Mouse (Mus musculus) CH12.LX (cell line): ENCODE measurements at regions not wholly inside any gene's neighbourhood (a gene's known extent, or its start where the extent isn't known, plus 50 kb on each side); places are given as distances from the start of the nearest gene placed in this dataset.

Experiments
- DNase-seq: peaks from one replicate; pipeline ENCODE4 v3.0.0-alpha.2; 2013; ENCODE audit errors: extremely low read depth
- H3K27ac ChIP-seq: 2 replicates; pipeline ENCODE4 v1.5.1; 2012; ENCODE audit warnings: low read depth, mild to moderate bottlenecking, control low read depth, moderate library complexity; ENCODE audit not compliant: insufficient read depth
- H3K27me3 ChIP-seq: replicated peaks from 2 replicates; pipeline ENCODE3; 2012; ENCODE audit warnings: inconsistent platforms
- H3K36me3 ChIP-seq, 2 experiments: replicated peaks in 1 of 2; 2 replicates each; pipeline versions ENCODE3 to v1.6.1; 2012; ENCODE audit warnings: inconsistent platforms in 1 of 2, low read length in 1 of 2, mild to moderate bottlenecking in 1 of 2, mixed read lengths in 1 of 2, moderate library complexity in 1 of 2; ENCODE audit not compliant: control insufficient read depth in 1 of 2, insufficient read depth in 1 of 2
- H3K4me1 ChIP-seq, 2 experiments: 2 replicates each; pipeline ENCODE4 v1.6.1; 2012; ENCODE audit warnings: inconsistent platforms in 1 of 2, moderate library complexity in 1 of 2; ENCODE audit not compliant: insufficient read depth in 2 of 2, control insufficient read depth in 1 of 2
- H3K4me2 ChIP-seq: 2 replicates; pipeline ENCODE4 v1.6.1; 2012; ENCODE audit warnings: low read depth, mild to moderate bottlenecking, control low read depth; ENCODE audit not compliant: poor library complexity, insufficient read depth, severe bottlenecking
- H3K4me3 ChIP-seq, 3 experiments: fragments of 150-350 bp in 1 of 3; sonication (generic) in 1 of 3; replicated peaks in 1 of 3; 2 replicates each; pipeline versions ENCODE3 to v1.5.1; 2011 to 2012; ENCODE audit warnings: low read depth in 2 of 3, low read length in 2 of 3, mild to moderate bottlenecking in 2 of 3, moderate library complexity in 2 of 3, control low read depth in 1 of 3, improper control_type of control experiment in 1 of 3, inconsistent platforms in 1 of 3, mixed read lengths in 1 of 3; ENCODE audit not compliant: poor library complexity in 1 of 3
- H3K79me2 ChIP-seq: replicated peaks from 2 replicates; pipeline ENCODE4 v1.6.1; 2012; ENCODE audit warnings: mild to moderate bottlenecking, moderate library complexity; ENCODE audit not compliant: control insufficient read depth, poor library complexity, insufficient read depth, severe bottlenecking; ENCODE audit errors: extremely low read depth
- H3K9ac ChIP-seq: 2 replicates; pipeline ENCODE4 v1.6.1; 2012; ENCODE audit warnings: low read depth, mild to moderate bottlenecking, control low read depth, moderate library complexity; ENCODE audit not compliant: insufficient read depth
- H3K9me3 ChIP-seq: replicated peaks from 2 replicates; pipeline ENCODE3; 2012; ENCODE audit warnings: low read length, inconsistent platforms, mixed read lengths
- BHLHE40 ChIP-seq: IDR thresholded peaks from 2 replicates; pipeline ENCODE4 v1.6.1; 2011; ENCODE audit warnings: mild to moderate bottlenecking, low read depth, low read length, improper control_type of control experiment
- CHD2 ChIP-seq: IDR thresholded peaks from 2 replicates; pipeline ENCODE4 v1.6.1; 2011; ENCODE audit warnings: low read length, improper control_type of control experiment
- CTCF ChIP-seq, 2 experiments: IDR thresholded peaks in 1 of 2; conservative IDR thresholded peaks in 1 of 2; 2 replicates each; pipeline ENCODE4 v1.5.1; 2011 to 2012; ENCODE audit warnings: low read depth in 2 of 2, low read length in 2 of 2, improper control_type of control experiment in 1 of 2, inconsistent platforms in 1 of 2, mild to moderate bottlenecking in 1 of 2, moderate library complexity in 1 of 2
- ELF1 ChIP-seq: IDR thresholded peaks from 2 replicates; pipeline ENCODE4 v1.6.1; 2014; ENCODE audit warnings: low read depth, mild to moderate bottlenecking, inconsistent platforms, low read length, improper control_type of control experiment
- ETS1 ChIP-seq: conservative IDR thresholded peaks from 2 replicates; pipeline ENCODE4 v1.6.1; 2012; ENCODE audit warnings: low read depth, mild to moderate bottlenecking, inconsistent platforms, low read length, improper control_type of control experiment, moderate library complexity
- GABPA ChIP-seq: IDR thresholded peaks from 2 replicates; pipeline ENCODE4 v1.6.1; 2012; ENCODE audit warnings: low read depth, low read length, improper control_type of control experiment, inconsistent platforms; ENCODE audit not compliant: insufficient replicate concordance
- HCFC1 ChIP-seq: IDR thresholded peaks from 2 replicates; pipeline ENCODE4 v1.6.1; 2012; ENCODE audit warnings: low read depth, mild to moderate bottlenecking, inconsistent platforms, low read length, improper control_type of control experiment
- JUN ChIP-seq: IDR thresholded peaks from 2 replicates; pipeline ENCODE4 v1.6.1; 2011; ENCODE audit warnings: low read depth, mild to moderate bottlenecking, low read length, improper control_type of control experiment, moderate library complexity; ENCODE audit not compliant: insufficient read depth
- JUND ChIP-seq: conservative IDR thresholded peaks from 2 replicates; pipeline ENCODE4 v1.6.1; 2011; ENCODE audit warnings: low read depth, low read length, improper control_type of control experiment
- MAFK ChIP-seq: IDR thresholded peaks from 2 replicates; pipeline ENCODE4 v1.6.1; 2011; ENCODE audit warnings: low read length, improper control_type of control experiment; ENCODE audit not compliant: insufficient replicate concordance
- MAZ ChIP-seq: IDR thresholded peaks from 2 replicates; pipeline ENCODE4 v1.6.1; 2012; ENCODE audit warnings: low read depth, mild to moderate bottlenecking, inconsistent platforms, low read length, improper control_type of control experiment, moderate library complexity
- MXI1 ChIP-seq: IDR thresholded peaks from 2 replicates; pipeline ENCODE4 v1.6.1; 2011; ENCODE audit warnings: mild to moderate bottlenecking, low read depth, low read length, improper control_type of control experiment
- NELFE ChIP-seq: IDR thresholded peaks from 2 replicates; pipeline ENCODE4 v1.6.1; 2011; ENCODE audit warnings: low read depth, low read length, improper control_type of control experiment
- NRF1 ChIP-seq: IDR thresholded peaks from 2 replicates; pipeline ENCODE4 v1.6.1; 2014; ENCODE audit warnings: low read depth, mild to moderate bottlenecking, inconsistent platforms, low read length, improper control_type of control experiment, moderate library complexity
- RAD21 ChIP-seq: IDR thresholded peaks from 2 replicates; pipeline ENCODE4 v1.6.1; 2011; ENCODE audit warnings: low read depth, mild to moderate bottlenecking, low read length, improper control_type of control experiment, moderate library complexity
- RCOR1 ChIP-seq: conservative IDR thresholded peaks from 2 replicates; pipeline ENCODE4 v1.6.1; 2012; ENCODE audit warnings: low read depth, mild to moderate bottlenecking, inconsistent platforms, low read length, improper control_type of control experiment
- SMC3 ChIP-seq: IDR thresholded peaks from 2 replicates; pipeline ENCODE4 v1.6.1; 2011; ENCODE audit warnings: low read depth, low read length, improper control_type of control experiment
- TBP ChIP-seq: conservative IDR thresholded peaks from 2 replicates; pipeline ENCODE4 v1.6.1; 2011; ENCODE audit warnings: low read depth, low read length, improper control_type of control experiment
- TCF12 ChIP-seq: IDR thresholded peaks from 2 replicates; pipeline ENCODE4 v1.6.1; 2014; ENCODE audit warnings: low read depth, mild to moderate bottlenecking, inconsistent platforms, low read length, improper control_type of control experiment
- USF1 ChIP-seq: IDR thresholded peaks from 2 replicates; pipeline ENCODE4 v1.6.1; 2014; ENCODE audit warnings: low read depth, mild to moderate bottlenecking, inconsistent platforms, low read length, improper control_type of control experiment
- ZC3H11A ChIP-seq: IDR thresholded peaks from 2 replicates; pipeline ENCODE4 v1.6.1; 2012; ENCODE audit warnings: low read depth, mild to moderate bottlenecking, inconsistent platforms, low read length, improper control_type of control experiment
- ZNF384 ChIP-seq: IDR thresholded peaks from 2 replicates; pipeline ENCODE4 v1.6.1; 2012; ENCODE audit warnings: low read depth, low read length, improper control_type of control experiment, inconsistent platforms
- dilution Hi-C: fragments of 300-500 bp; cut with MboI; formaldehyde crosslinking; loops from 2 replicates; pipeline ENCODE4 v1.14.3; 2020; ENCODE audit warnings: low sequenced_read_pairs; ENCODE audit not compliant: extremely low pct_unique_long_range_greater_than_20kb, extremely low pct_ligation_motif_present
- in situ Hi-C: fragments of 300-500 bp; cut with MboI; formaldehyde crosslinking; loops from 3 replicates; pipeline ENCODE4 v1.14.3; 2019; ENCODE audit warnings: low sequenced_read_pairs, low pct_ligation_motif_present, low pct_unique_long_range_greater_than_20kb, mixed read lengths

DNA sequence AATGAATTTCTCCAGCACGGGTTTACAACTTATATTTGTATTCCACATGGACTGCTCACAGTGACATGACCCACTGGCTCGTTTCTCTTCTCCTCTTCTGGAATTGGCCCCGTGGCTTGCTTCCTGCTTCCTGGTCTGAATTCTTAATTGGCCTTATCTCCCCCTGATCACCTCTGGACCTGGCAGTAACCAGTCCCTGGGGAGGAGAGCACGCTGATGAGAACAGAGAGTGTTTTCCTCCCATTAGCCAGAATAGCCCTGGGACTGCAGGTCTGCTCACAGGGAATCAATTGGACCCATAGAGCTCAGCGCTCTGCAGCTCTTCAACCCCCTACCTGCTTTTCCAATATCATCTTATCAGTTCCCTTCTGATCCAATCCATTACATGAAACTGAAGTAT, 397.7 kb upstream of the Map3k7 start:
- H3K4me3 ChIP-seq, result no peak overlapping the region
- H3K27me3 ChIP-seq, result no peaks in the 10 kb centered on the region
- no peak overlapping the region for H3K27ac ChIP-seq
- no peak overlapping the region for H3K4me2 ChIP-seq
- H3K79me2 ChIP-seq, result no peaks in the 10 kb centered on the region
- TF ChIP-seq USF1 (no peak), GABPA (no peak), SMC3 (no peak), JUN (no peak), TBP (no peak), TCF12 (no peak), HCFC1 (no peak), JUND (no peak), NELFE (no peak), ZC3H11A (no peak), RAD21 (no peak), CTCF (conservative IDR thresholded peaks at IDR 0.05 in 1 of 2, IDR thresholded peaks at IDR 0.05 in 1 of 2; ENCODE audit: low read depth in 2 of 2, low read length in 2 of 2) (no peak), BHLHE40 (no peak), MAZ (no peak), ETS1 (no peak), RCOR1 (no peak), NRF1 (no peak), CHD2 (no peak), MAFK (no peak)
- no peak for DNase-seq
- dilution Hi-C loops (no loop called here), in situ Hi-C loops (no loop called here)
- no peaks in the 10 kb centered on the region for H3K9me3 ChIP-seq
- H3K9ac ChIP-seq, result no peak overlapping the region
- H3K36me3 ChIP-seq, result no peaks in the 10 kb centered on the region
- H3K4me1 ChIP-seq, result peaks cover 0 to 3% of the 10 kb centered on the region in 2 experiments; a peak in 1 of 4 replicates

GRCm38 (mm10) chr4:31566834-31567233, 397.1 kb upstream of the Map3k7 start:
- H3K4me2 ChIP-seq, result no peak overlapping the region
- H3K27ac ChIP-seq, result no peak overlapping the region
- no peaks in the 10 kb centered on the region for H3K79me2 ChIP-seq
- DNase-seq, result no peak
- H3K9ac ChIP-seq, result no peak overlapping the region
- no peaks in the 10 kb centered on the region for H3K9me3 ChIP-seq
- no peaks in the 10 kb centered on the region for H3K27me3 ChIP-seq
- no peaks in the 10 kb centered on the region for H3K36me3 ChIP-seq
- in situ Hi-C loops, result no loop called here
- no peak for TF ChIP-seq ELF1
- TF ChIP-seq ZNF384, result no peak
- TF ChIP-seq TBP, result no peak
- no peak for TF ChIP-seq MAZ
- no peak for TF ChIP-seq HCFC1
- no peak for TF ChIP-seq MXI1
- no peak for TF ChIP-seq ZC3H11A
- H3K4me1 ChIP-seq, result no peaks in the 10 kb centered on the region
- dilution Hi-C loops, result no loop called here
- no peak overlapping the region for H3K4me3 ChIP-seq
